Mouse (Mus musculus) thymus, adult 2 months (tissue): ENCODE measurements at regions not wholly inside any gene's neighbourhood (a gene's known extent, or its start where the extent isn't known, plus 50 kb on each side); places are given as distances from the start of the nearest gene placed in this dataset.

Source experiments
- CTCF ChIP-seq: fragments of 200-500 bp; IDR thresholded peaks from 2 replicates; pipeline ENCODE4 v1.5.1; 2012; ENCODE audit warnings: mild to moderate bottlenecking, control low read depth, low read length, moderate library complexity, borderline replicate concordance; ENCODE audit not compliant: control insufficient read depth, poor library complexity, insufficient read depth; ENCODE audit errors: extremely low read depth
- POLR2A ChIP-seq: fragments of 200-500 bp; IDR thresholded peaks from 2 replicates; pipeline ENCODE4 v1.6.1; 2012; ENCODE audit warnings: mild to moderate bottlenecking, low read length, control low read depth, moderate library complexity; ENCODE audit not compliant: control insufficient read depth, poor library complexity, insufficient read depth; ENCODE audit errors: extremely low read depth

- no peak for TF ChIP-seq CTCF
- TF ChIP-seq POLR2A: no peak
These were observed 169.3 kb upstream of the Tyw5 start for GRCm38 (mm10) chr1:57576066-57576753.
